Mouse (Mus musculus): ENCODE results near the gene Arid5b. TPM values are rescaled to one million over a fixed set of nuclear protein-coding genes. Genes with fewer than 3 reads are reported as not detected.

Gene Arid5b
- polyA plus RNA-seq, 1 experiment from 2014 or later = 15.3 TPM

DNA sequence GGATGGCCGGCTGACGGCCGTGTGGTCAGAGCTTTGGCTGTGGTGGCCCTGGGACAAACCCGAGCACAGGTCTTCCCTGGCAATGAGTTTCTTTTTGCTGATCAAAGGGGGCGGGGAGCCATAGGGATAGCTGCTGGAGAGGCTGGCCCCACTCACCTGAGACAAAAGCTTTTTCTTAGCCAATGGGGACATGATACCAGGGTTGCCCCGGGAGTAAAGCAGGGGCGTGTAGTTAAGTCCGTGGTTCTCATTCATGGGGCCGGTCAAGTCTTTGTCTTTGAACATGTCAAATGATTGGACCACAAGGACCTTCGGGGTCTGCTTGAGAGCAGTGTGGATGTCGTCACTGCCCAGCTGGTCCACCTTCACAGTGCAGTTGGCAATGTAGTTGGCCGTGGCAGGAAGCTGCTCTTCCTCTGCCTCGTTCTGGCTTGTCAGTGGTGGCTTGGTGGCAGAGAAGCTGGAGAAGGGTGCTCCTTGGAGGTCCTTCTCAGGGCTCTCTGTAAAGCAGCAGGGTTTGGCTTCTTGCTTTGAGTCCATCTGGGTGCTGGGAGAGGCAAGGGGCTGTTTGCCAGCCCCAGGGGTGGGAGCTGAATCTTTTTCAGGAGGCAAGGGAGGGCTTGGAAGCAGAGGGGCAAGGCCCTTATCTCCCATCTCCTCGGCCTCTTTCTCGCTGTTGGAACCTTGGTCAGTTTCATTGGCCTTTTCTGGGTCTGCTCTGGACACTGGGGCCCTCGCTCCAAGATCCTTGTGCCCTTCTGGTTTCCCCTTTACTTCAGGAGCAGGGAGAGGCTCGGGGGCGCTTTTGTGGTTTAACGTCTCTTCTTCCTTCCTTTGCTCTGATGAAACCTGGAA is 180.5 kb downstream of the Arid5b start:
- Histone ChIP-seq H3K9me3 (ENCODE audit: control insufficient read depth, low read length) (no peaks in the 10 kb centered on the region), H3K27ac (ENCODE audit: low read depth, low read length) (no peak overlapping the region), H3K9ac (ENCODE audit: low read depth, low read length) (no peak overlapping the region), H3K4me1 (replicated peaks; ENCODE audit: control insufficient read depth, insufficient read depth, low read length) (no peaks in the 10 kb centered on the region), H3K27me3 (replicated peaks; ENCODE audit: control insufficient read depth, insufficient read depth, low read length) (no peaks in the 10 kb centered on the region), H3K4me2 (no peak overlapping the region), H3K36me3 (ENCODE audit: control insufficient read depth, insufficient read depth, low read length) (peaks cover 20% of the 10 kb centered on the region; the same call in 1 of the 2 replicates), H3K4me3 (ENCODE audit: low read depth, low read length) (no peak overlapping the region)
- ATAC-seq (replicated peaks; ENCODE audit: low FRiP score) (no peak), DNase-seq (ENCODE audit: low spot score) (no peak)
- WGBS = 73% methylated on average over 19 of the region's 19 CpGs

DNA sequence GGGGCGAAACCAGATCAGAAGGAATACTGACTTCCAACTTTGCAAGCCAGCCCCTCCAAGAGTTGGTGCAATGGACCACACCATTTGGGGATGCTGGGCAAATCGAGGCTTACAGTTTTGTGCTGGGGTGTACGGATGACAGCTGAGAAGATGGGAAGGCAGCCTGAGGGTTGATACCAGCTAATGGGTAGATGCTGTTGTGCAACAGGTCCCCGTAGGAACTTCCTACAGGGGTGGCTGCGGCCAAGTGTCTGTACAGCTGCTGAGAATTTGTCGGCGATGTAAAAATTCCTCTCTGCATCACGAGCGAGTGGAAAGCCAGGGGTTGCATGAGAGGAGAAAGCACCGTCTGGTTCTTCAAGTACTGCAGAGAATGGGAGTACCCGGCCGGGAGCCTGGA is 182.1 kb downstream of the Arid5b start:
- no peak overlapping the region for H3K9ac ChIP-seq (ENCODE audit: low read depth, low read length)
- peaks cover 20% of the 10 kb centered on the region; the same call in 1 of the 2 replicates for H3K36me3 ChIP-seq (ENCODE audit: control insufficient read depth, insufficient read depth, low read length)
- no peak overlapping the region for H3K4me3 ChIP-seq (ENCODE audit: low read depth, low read length)
- no peaks in the 10 kb centered on the region for H3K27me3 ChIP-seq (replicated peaks; ENCODE audit: control insufficient read depth, insufficient read depth, low read length)
- H3K27ac ChIP-seq (ENCODE audit: low read depth, low read length) = no peak overlapping the region
- no peak for ATAC-seq (replicated peaks; ENCODE audit: low FRiP score)
- no peaks in the 10 kb centered on the region for H3K9me3 ChIP-seq (ENCODE audit: control insufficient read depth, low read length)
- DNase-seq (ENCODE audit: low spot score) = no peak
- no peaks in the 10 kb centered on the region; the same call in 1 of the 2 replicates for H3K4me1 ChIP-seq (replicated peaks; ENCODE audit: control insufficient read depth, insufficient read depth, low read length)
- no peak overlapping the region for H3K4me2 ChIP-seq
- 91% methylated on average over 12 of the region's 12 CpGs for WGBS

- DNase-seq (ENCODE audit: low spot score) (no peak), ATAC-seq (replicated peaks; ENCODE audit: low FRiP score) (no peak)
- Histone ChIP-seq H3K9me3 (ENCODE audit: control insufficient read depth, low read length) (no peaks in the 10 kb centered on the region), H3K4me3 (ENCODE audit: low read depth, low read length) (no peak overlapping the region), H3K4me2 (no peak overlapping the region), H3K27ac (ENCODE audit: low read depth, low read length) (no peak overlapping the region), H3K27me3 (replicated peaks; ENCODE audit: control insufficient read depth, insufficient read depth, low read length) (no peaks in the 10 kb centered on the region), H3K4me1 (replicated peaks; ENCODE audit: control insufficient read depth, insufficient read depth, low read length) (no peaks in the 10 kb centered on the region; the same call in 1 of the 2 replicates), H3K9ac (ENCODE audit: low read depth, low read length) (no peak overlapping the region), H3K36me3 (ENCODE audit: control insufficient read depth, insufficient read depth, low read length) (peaks cover 20% of the 10 kb centered on the region; the same call in 1 of the 2 replicates)
- 58% methylated on average over 2 of the region's 2 CpGs for WGBS
These were observed 183.4 kb downstream of the Arid5b start for GRCm38 (mm10) chr10:68095136-68095535.

- Histone ChIP-seq H3K4me2 (no peak overlapping the region), H3K27ac (ENCODE audit: low read depth, low read length) (no peak overlapping the region), H3K27me3 (replicated peaks; ENCODE audit: control insufficient read depth, insufficient read depth, low read length) (no peaks in the 10 kb centered on the region), H3K9me3 (ENCODE audit: control insufficient read depth, low read length) (no peaks in the 10 kb centered on the region), H3K9ac (ENCODE audit: low read depth, low read length) (no peak overlapping the region), H3K4me3 (ENCODE audit: low read depth, low read length) (no peak overlapping the region), H3K36me3 (ENCODE audit: control insufficient read depth, insufficient read depth, low read length) (peaks cover 20% of the 10 kb centered on the region; the same call in 1 of the 2 replicates), H3K4me1 (replicated peaks; ENCODE audit: control insufficient read depth, insufficient read depth, low read length) (no peaks in the 10 kb centered on the region; the same call in 1 of the 2 replicates)
- WGBS = 85% methylated on average over 3 of the region's 3 CpGs
- DNase-seq (ENCODE audit: low spot score) (no peak), ATAC-seq (replicated peaks; ENCODE audit: low FRiP score) (no peak)
These were observed 185.0 kb downstream of the Arid5b start for GRCm38 (mm10) chr10:68093496-68093895.

- Histone ChIP-seq H3K36me3 (ENCODE audit: control insufficient read depth, insufficient read depth, low read length) (peaks cover 11% of the 10 kb centered on the region; the same call in 1 of the 2 replicates), H3K4me3 (ENCODE audit: low read depth, low read length) (no peak overlapping the region), H3K4me1 (replicated peaks; ENCODE audit: control insufficient read depth, insufficient read depth, low read length) (no peaks in the 10 kb centered on the region; the same call in 1 of the 2 replicates), H3K27me3 (replicated peaks; ENCODE audit: control insufficient read depth, insufficient read depth, low read length) (no peaks in the 10 kb centered on the region), H3K9me3 (ENCODE audit: control insufficient read depth, low read length) (no peaks in the 10 kb centered on the region), H3K9ac (ENCODE audit: low read depth, low read length) (no peak overlapping the region), H3K4me2 (no peak overlapping the region), H3K27ac (ENCODE audit: low read depth, low read length) (no peak overlapping the region)
- WGBS = 66% methylated on average over 4 of the region's 4 CpGs
- DNase-seq (ENCODE audit: low spot score) (no peak), ATAC-seq (replicated peaks; ENCODE audit: low FRiP score) (no peak)
These were observed 186.7 kb downstream of the Arid5b start for GRCm38 (mm10) chr10:68091840-68092239.

DNA sequence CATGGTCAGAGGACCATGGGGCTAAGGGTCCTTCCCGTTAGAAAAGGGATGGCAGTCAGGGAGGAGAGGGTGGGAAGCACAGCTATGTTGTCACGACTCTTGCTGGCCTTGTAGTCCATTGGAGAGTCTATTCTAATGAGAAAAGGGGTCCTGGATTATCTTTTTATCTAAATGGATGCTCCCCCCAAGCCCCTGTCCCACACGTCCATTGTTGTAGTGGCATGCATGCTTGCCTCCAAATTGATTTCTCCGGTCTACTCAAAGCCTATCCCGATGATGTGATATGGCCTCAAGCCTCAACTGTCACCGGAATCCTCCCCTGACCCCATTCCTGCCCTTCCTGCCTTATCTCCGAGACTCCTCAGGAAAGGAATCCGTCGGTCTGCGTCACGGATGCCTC is 187.5 kb downstream of the Arid5b start:
- H3K27ac ChIP-seq (ENCODE audit: low read depth, low read length) = no peak overlapping the region
- 67% methylated on average over 11 of the region's 11 CpGs for WGBS

DNA sequence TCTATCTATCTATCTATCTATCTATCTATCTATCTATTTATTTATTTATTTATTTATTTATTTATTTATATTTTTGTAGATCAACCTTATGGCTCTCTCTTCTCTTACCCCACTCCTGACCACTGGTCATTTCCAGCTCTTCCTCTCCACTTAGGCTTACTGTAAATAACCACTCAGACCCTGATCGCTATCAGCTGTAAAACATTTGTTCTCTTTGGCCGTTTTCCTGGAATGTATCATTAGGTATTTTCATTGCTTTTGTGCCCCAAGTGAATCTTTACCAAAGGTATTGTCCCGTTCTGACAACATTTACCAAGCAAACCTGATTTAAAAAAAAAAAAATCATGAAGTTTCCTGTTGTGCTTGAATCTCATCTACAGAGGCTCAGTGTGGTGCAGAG is 188.0 kb downstream of the Arid5b start:
- no peak overlapping the region for H3K27ac ChIP-seq (ENCODE audit: low read depth, low read length)
- no peaks in the 10 kb centered on the region; the same call in 1 of the 2 replicates for H3K36me3 ChIP-seq (ENCODE audit: control insufficient read depth, insufficient read depth, low read length)
- no peaks in the 10 kb centered on the region for H3K27me3 ChIP-seq (replicated peaks; ENCODE audit: control insufficient read depth, insufficient read depth, low read length)
- 69% methylated on average over 3 of the region's 3 CpGs for whole genome bisulfite sequencing
- no peak overlapping the region for H3K4me3 ChIP-seq (ENCODE audit: low read depth, low read length)
- H3K9me3 ChIP-seq (ENCODE audit: control insufficient read depth, low read length) = no peaks in the 10 kb centered on the region
- H3K9ac ChIP-seq (ENCODE audit: low read depth, low read length) = no peak overlapping the region
- no peak for ATAC-seq (replicated peaks; ENCODE audit: low FRiP score)
- H3K4me2 ChIP-seq = no peak overlapping the region
- no peaks in the 10 kb centered on the region; the same call in 1 of the 2 replicates for H3K4me1 ChIP-seq (replicated peaks; ENCODE audit: control insufficient read depth, insufficient read depth, low read length)
- no peak for DNase-seq (ENCODE audit: low spot score)

More for the DNA sequence above, 187.5 kb downstream of the Arid5b start:
- ATAC-seq (replicated peaks; ENCODE audit: low FRiP score) = no peak
- H3K36me3 ChIP-seq (ENCODE audit: control insufficient read depth, insufficient read depth, low read length) = peaks cover 3% of the 10 kb centered on the region; the same call in 1 of the 2 replicates
- H3K27me3 ChIP-seq (replicated peaks; ENCODE audit: control insufficient read depth, insufficient read depth, low read length) = no peaks in the 10 kb centered on the region
- no peak for DNase-seq (ENCODE audit: low spot score)
- H3K4me2 ChIP-seq = no peak overlapping the region
- no peak overlapping the region for H3K9ac ChIP-seq (ENCODE audit: low read depth, low read length)
- no peaks in the 10 kb centered on the region for H3K9me3 ChIP-seq (ENCODE audit: control insufficient read depth, low read length)
- no peaks in the 10 kb centered on the region; the same call in 1 of the 2 replicates for H3K4me1 ChIP-seq (replicated peaks; ENCODE audit: control insufficient read depth, insufficient read depth, low read length)
- no peak overlapping the region for H3K4me3 ChIP-seq (ENCODE audit: low read depth, low read length)

DNA sequence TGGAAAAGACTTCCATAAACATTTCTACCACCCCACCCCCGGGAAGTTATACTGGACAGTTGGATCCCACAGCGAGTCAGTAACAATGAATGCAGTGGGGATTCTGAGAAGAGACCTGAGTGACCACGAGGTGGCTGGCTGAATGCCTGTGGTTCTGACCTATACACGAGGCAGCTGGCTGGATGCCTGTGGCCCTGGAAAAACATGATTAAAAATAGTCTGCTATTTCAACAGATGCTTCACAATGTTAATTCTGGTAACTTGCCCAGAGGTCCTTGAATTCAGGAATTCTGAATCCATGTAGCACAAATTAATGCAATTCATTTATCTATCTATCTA is 188.4 kb downstream of the Arid5b start:
- WGBS = 71% methylated on average over 4 of the region's 4 CpGs
- DNase-seq (ENCODE audit: low spot score) = no peak

More for the DNA sequence above, 188.4 kb downstream of the Arid5b start:
- no peak for ATAC-seq (replicated peaks; ENCODE audit: low FRiP score)
- H3K36me3 ChIP-seq (ENCODE audit: control insufficient read depth, insufficient read depth, low read length) = no peaks in the 10 kb centered on the region; the same call in 1 of the 2 replicates
- H3K9ac ChIP-seq (ENCODE audit: low read depth, low read length) = no peak overlapping the region
- H3K4me2 ChIP-seq = no peak overlapping the region
- no peaks in the 10 kb centered on the region for H3K27me3 ChIP-seq (replicated peaks; ENCODE audit: control insufficient read depth, insufficient read depth, low read length)
- H3K4me1 ChIP-seq (replicated peaks; ENCODE audit: control insufficient read depth, insufficient read depth, low read length) = no peaks in the 10 kb centered on the region; the same call in 1 of the 2 replicates
- H3K4me3 ChIP-seq (ENCODE audit: low read depth, low read length) = no peak overlapping the region
- H3K27ac ChIP-seq (ENCODE audit: low read depth, low read length) = no peak overlapping the region
- no peaks in the 10 kb centered on the region for H3K9me3 ChIP-seq (ENCODE audit: control insufficient read depth, low read length)
